Mouse (Mus musculus) right cerebral cortex, postnatal 25 days (tissue): Measurements from ENCODE around the gene Krt83.
"Not testable (repeated sequence)": the region's sequence is repeated elsewhere in the genome, so short reads cannot be mapped to it uniquely, and the experiment has no call there.

Experiments
- DNase-seq: peaks from one replicate; pipeline ENCODE4 v3.0.0; 2022

Gene Krt83

DNA sequence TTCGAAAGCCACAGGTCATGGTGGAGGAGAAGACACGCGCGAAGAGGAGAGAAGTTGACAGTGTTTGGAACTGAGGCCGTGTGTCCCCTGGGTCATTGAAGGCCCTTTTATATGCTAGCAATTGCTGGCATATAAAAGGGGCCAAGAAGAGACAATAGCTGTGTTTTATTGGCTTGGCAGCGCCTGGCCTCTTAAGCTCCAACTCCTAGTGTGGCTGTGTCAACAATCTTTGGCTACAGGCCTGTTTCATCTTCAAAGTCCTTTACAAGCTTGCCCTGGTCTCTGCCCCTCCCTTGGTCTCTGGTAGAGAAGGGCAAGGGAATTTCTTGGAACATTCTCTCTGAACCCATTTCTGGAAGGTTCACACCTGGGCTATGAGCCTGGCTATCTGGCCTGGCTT is at the start of gene Krt83:
TSS of gene Krt83 (minus strand) at position 82 of the 400 bp plus-strand sequence.
- DNase-seq, result no peak

DNA sequence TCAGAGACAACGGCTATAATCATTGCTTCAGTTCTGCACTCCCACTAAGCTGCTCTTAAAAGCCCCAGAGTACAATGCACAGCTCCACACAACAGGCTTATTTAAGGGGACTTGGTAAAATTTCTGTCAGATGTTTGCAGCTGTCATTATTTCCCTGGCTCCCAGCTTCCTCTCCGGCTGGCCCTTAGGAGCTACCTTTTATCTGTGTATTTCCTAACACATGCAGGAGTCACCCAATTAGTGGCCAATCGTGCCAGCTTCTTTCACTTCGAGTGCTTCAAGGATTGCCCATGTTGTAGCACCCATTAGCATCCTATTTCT is 47.2 kb upstream of the Krt83 start:
- DNase-seq, result no peak

DNA sequence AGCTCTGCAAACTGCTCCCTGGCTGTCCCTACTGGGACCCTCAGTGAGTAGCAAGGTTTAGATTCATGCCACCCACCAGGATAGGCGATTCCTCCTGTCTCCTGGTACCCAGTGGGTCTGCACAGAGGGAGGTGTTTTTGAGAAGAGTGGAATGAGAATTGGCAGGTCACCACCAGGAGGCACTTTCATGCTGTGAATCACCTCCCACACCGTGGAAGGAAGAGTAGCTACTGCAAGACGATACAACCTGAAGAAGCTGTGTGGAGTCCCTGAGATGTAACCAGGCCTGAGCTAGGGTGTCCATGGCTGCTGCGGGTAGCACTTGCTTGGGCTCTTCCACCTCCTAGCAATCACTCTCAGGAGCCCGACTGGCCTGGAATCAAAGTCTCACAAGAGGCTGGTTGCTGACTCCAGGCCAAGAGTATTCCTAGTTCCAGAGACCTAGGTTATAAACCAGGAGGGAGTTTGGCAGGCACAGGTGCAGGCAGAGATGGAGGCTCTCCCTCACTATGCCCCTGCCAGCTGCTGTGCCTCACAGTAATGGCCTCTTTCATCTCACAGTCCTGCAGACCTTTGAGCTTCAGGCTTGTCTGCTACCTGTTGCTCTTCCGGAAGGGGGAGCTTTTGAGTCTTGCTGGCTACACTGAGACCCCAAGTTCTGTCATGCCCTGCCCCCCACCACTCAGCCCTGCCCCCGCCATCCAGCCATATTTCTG is 46.7 kb upstream of the Krt83 start:
- DNase-seq, result no peak

DNA sequence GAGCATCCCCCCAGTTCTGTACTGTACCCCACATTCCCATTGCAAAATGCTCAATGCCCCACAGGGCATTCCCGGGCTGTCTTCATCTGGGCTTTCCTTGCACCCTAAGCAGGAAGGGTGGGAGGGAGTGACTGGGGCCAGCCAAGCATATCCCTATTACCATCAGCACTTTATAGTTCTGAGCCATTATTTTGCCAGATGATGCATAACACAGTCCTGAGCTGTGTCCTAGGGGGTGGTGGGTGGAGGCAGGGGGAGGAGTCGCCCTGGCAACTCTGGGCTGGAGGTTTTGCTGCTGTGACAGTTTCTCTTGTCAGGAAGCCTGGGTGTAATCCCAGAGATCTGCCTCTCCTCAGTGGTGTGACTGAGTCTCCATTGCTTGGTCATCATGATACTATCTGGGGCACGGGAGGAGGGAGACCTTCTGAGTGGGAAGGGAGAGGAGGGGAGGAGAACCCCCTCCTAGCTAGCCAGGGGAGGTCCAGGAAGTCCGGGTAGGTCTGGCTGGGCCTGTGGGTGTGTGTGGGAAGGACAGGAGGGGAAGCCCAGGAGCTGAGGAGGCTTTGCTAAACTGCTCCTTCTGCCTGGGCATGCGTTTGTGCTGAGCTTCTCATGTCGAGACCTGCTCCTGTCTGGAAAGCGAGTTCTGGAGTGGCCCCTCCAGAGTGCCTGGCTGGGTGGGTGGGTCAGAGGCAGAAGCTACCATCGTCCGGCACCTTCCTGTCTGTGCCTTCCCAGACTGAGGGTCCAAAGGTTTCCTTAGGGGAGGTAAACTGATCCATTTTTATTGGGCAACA is 44.9 kb upstream of the Krt83 start:
- no peak for DNase-seq

DNA sequence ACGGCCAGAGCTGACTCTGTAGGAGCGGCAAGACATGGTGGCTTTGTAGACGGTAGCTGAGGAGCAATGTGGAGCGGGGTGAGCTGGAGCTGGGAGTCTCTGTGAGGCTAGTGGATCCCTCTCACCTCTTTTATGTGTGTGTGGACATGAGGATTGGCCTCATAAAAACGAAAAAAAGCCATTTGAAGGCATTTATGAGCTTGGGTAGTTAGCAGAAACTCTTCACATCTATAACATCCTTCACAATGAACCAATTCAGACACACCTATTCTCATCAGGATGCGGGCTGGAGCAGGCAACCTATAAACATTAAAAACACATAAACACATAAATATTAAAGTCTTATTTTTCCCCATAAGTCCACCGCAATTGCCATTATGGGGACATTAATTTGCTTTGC is 41.4 kb upstream of the Krt83 start, which contains the start of gene Krt84:
TSS of gene Krt84 (minus strand) at position 101 of the 400 bp plus-strand sequence.
- no peak for DNase-seq

DNA sequence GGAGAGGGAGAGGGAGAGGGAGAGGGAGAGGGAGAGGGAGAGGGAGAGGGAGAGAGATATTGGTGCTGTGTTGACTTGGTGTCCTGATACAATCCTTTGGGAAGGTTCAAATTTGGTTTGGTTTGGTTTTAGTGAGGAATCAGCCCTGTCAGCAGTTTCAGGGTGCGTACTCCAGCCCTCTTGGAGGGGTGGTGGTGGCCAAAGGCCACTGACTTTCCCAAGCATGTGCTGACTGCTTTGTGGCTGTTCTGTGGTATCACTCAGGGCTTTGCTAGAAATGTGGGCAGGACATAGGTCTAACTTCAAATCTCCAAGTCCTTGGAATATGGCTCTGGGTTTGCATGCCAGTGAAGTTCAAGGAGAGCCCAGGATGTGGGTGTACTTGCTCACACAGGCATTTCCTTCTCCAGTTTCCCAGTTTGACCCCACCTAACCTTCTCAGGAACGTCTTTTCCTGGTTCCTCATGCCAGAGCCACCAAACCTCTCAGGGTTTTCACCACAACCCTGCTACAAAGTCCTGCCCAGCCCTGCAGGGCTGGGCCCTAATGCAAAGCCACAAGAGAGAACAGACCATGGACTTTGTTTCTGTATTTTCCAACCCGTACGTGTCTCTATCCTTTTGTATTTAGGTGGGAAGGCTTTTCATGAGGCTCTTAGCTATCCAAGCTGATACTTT is 31.4 kb upstream of the Krt83 start:
- no peak for DNase-seq

DNA sequence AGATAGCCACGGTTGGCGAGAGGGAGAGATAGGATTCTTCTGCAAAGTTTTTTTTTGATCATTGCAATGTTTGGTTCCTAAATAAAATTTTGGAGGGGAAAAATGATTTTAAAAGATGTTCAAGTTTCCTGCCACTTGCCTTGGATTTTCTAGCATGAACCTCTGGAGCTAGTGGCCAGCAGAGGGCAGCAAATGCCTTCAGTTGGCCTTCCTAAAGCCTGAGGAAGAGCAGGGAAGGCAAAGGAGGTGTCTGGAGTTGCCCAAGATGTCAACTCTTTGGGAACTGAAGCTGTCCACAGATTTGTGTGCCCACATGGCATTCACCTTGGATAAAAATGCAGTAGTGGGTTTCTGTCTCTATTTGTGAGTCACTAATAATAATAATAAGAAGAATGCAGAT is 28.5 kb upstream of the Krt83 start:
- peak; percentile 54 for DNase-seq

DNA sequence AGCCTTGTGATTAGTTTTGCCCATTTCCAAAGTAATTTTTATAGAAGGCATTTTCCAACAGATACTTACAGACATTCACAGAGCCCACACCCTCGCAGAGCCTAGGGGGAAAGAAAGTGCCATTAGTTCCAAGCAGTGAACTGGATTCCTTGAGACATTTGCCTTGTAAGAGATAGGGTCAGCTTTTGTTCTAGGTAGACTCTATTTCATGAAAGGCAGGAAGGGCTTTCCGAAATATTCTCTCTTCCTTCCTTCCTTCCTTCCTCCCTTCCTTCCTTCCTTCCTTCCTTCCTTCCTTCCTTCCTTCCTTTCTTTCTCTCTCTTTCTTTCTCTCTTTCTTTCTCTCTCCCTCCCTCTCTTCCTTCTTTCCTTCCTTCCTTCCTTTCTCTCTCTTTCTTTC is 25.8 kb upstream of the Krt83 start, which contains the start of gene Gm49425:
TSS of gene Gm49425 (minus strand) at position 101 of the 400 bp plus-strand sequence.
- not testable (repeated sequence) for DNase-seq

DNA sequence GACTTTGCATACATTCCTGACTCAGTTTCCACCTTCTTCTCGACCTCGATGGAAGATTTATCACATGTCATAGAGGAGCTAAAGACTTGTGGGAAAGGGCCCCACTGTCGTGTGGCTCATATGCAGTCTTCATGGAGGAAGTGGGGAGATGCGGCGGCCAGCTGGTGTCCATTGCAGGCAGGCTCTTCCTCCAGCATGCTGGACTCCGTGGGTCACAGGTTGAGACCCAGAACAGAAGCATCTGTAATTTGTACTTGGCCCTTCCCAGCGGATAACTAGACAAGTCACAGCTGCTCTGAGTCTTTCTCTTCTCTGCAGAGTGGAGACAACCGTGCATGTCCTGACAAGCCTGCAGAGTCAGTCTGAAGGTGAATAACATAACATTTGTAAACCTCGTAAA is 16.9 kb upstream of the Krt83 start:
- no peak for DNase-seq

DNA sequence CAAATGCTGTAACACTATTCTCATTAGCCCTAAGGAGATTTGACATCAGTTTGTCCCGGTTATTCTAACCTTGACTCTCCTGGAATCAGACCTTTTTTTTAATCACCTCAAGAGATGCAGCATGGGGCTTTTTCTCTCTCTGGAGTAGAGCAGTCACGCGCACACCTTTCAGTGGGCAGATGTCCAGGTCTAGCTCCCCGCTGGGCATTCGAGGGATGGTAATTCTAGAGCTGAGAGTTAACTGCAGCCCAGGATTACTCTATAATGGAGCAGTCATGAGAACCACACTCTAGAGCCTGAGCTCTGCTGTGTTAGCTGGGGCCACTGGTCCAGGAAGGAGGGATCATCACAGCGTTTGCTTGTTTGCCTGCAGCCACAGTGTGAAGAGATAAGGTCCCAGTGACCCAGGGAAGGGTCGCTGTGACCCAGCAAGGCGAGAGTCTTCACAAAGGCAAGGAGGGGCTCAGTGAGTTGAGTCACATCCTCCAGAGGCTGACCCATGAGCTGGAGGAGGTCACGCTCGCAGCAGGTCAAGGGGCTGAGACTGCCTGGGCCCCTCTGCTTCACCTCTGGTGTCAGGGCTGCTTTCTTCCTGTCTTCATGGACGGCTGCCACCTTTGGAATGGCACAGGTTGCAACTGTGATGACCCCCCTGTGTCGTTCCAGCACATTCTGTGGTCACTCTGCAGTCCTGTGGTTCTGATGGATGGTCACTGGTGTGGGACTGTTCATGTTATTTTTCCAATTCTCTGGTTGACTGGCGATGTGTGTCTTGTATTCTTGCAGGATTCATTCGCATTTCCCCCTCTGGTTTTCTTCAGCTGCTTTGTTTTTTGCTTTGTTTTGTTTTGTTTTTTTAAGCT is 15.8 kb upstream of the Krt83 start:
- no peak for DNase-seq

DNA sequence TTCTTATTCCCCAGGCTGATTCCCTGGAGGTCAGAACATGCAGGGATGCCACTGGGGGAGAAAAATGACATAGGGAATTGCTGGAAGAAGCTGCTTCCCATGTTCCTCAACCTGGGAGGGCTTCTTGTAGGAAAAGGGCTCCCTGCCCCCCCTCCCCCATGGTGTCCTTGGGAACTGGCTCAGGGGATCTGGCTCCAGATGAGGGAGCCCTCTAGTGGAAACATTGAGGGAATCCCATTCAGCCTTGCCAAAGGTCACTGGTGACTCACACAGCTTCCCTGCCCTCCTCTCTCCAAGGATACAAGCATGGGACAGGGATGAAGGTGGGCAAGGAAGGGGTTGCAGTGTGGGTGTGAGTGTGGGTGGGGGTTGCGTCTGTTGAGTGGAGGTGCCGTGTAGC is 5.9 kb upstream of the Krt83 start:
- no peak for DNase-seq

DNA sequence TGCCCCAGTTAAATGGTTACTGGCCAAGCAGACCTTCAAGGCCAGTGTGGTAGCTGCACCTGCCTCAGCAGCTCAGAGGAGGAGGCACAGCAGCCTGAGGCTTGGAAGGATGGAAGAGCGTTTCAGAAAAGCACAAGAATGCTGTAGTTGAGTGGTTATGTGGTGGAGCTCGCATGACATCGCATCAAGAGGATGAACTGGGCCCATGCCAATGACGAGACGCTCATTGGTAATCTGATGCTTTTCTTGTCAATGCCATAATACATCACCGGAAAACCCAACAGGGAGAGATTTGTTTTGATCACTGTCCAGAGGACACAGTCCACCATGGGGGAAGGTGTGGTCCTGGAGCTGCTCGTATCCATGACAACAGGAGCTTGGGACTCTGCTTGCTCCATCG is 4.0 kb upstream of the Krt83 start:
- DNase-seq, result no peak

DNA sequence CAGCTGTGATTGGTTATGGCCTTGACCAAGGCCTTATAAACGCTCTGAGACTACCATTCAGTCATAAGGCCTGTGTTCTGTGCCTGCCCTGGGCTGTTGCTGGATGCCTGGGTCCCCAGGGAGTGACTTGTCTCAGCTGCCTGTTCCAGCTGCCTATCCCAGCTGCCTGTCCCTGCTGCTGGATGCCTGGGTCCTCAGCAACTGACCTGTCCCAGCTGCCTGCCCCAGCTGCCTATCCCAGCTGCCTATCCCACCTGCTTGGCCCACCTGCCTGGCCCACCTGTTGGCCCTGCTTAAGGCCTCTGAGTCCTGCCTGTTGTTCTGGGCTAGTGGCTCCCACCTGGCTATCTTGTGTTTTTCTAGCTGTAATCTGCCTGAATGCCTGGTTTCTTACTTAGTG is 2.9 kb upstream of the Krt83 start:
- DNase-seq, result no peak

DNA sequence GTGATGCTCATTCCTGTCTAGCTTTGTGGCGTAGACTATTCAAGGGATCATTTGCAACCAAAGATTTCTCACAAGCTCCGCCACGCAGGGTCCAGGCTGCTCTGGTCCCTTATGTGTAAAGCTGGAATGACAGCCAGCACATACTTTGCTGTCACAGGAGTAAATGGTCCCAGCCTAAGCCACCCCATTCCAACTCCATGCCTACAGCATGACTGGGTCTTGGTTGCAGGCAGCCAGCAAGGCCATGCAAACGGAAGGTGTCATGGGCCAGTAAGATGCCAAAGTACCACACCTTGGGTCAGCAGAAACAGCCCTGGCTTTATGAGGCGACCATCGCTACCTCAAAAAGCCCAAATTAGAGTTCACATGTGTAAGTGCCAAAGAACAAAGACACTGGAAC is 2.4 kb upstream of the Krt83 start:
- no peak for DNase-seq

DNA sequence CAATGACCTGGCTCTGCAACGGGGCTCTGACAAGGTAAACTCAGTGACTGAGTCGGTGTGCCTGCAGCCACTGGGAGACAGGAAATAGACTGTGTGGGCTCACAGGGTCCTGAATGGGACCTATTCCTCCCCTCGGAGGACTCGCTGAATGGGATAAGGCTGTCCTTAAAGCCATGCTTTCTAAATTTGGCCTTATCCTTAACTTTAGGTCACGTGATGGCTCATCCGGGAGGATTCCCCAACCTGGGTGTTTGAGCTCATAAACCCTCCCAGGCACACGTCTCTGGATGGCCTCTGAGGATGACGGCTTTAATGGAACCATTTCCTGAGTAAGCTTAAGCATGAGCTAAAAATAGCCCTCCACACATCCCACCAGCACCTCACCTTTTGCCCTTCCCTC is 1.4 kb upstream of the Krt83 start:
- DNase-seq, result no peak

DNA sequence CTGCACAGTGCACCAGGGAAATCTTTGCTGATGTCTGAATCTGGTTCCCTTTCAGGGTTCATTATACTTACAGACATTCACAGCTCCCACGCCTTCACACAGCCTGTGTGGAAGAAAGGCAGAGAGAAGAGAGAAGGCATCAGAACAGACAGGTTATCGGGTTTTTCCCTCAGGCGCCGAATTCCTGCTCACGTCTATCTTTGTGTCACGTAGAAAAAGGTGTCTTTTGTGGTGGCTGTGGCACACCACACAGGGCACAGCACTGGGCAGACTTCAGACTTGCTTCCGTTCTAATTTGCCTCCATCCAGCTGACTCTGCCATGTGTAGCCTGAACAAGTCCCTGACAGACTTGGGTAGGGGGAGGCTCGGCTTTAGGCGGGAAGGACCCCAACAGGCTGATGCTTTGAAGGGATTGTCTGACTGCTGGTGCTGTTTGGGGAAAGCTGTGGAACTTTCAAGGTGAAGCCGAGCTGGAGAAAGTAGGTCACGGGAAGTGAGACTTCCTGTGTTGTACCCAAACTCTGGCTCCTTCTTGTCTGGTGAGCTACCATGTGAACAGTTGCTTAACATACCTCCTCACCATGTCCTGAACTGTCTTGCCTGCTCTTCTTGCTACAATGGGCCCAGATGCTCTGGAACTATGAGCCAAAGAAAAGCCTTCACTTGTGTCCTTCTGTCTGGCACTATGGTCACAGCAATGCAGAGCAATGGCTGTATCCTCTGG is 5.2 kb downstream of the Krt83 start:
- DNase-seq, result peak; percentile 15

DNA sequence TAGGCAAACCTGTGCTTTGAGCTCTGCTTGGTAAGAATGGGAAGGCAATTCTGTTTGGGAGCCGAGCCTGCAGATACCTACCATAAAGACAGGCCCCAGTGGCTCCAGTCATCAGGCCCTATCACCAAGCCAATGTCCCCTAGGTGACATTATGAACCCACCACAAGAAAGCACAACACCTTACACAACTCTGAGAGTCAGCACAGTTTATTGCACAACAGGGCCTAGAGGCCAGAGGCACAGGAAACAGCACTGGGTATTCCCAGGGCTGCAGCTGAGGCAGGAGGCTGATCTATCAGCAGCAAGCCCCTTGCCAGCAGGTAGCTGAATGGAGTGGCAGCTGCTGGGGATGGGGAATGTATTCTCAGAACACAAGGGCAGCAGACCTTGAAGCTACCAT is 6.4 kb downstream of the Krt83 start:
- DNase-seq, result no peak

DNA sequence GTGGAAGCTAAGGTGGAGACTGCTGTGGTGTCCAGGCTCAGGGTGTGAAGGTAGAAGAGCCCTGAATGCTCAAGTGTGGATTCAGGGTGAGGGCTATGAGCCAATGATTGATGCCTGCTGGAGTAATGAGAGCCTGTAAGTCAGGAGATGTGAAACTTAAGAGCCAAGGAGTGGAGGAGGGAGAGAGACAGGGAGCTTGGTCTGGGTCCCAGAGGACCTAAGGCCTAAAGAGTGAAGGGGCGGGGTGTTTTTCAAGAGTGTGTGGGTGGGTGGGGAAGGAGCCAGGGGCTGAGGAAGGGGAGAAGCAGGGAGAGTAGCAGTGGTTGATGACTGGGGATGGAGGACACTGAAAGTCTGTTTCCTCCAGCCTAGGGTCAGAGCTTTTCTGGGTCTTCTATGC is 7.7 kb downstream of the Krt83 start:
- DNase-seq, result no peak

DNA sequence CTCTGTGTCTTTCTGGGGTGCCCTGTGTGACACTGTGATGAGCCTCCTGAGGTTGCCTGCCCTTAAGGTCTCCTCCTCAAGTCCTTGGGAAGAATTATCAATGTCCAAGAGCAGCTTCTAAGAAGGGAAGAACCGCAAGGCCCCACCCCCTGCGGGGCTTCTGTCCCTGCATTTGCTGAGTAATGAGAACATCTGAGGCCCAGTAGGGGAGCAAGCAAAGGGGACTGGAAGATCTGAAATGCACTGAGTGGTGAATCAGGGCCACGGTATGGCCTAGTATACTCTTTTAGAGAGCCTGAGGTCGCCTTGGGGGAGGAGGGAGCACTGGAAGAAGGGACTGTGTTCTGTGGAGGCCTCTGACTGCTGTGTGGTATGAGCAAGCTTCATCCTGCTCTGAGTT is 9.3 kb downstream of the Krt83 start:
- DNase-seq, result no peak

DNA sequence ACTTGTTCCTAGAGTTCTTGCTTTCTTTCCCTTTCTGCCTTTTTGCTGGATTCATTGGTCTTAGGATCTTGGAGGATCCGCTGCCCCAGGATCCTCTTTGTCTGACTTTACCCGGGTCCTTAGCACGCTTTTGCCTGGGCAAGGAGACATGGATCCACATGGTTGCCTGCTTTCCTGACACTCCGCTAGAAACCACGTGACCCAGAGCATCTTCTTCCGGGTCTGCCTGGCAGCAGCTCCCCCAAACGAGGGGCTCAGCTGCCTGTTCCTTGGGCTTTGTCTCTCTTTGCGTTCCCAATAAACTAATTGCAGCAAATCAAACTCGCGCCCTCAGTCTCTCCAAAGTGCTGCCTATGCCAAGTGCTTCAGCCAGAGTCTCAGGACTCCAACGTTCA is 11.6 kb downstream of the Krt83 start:
- DNase-seq, result no peak

DNA sequence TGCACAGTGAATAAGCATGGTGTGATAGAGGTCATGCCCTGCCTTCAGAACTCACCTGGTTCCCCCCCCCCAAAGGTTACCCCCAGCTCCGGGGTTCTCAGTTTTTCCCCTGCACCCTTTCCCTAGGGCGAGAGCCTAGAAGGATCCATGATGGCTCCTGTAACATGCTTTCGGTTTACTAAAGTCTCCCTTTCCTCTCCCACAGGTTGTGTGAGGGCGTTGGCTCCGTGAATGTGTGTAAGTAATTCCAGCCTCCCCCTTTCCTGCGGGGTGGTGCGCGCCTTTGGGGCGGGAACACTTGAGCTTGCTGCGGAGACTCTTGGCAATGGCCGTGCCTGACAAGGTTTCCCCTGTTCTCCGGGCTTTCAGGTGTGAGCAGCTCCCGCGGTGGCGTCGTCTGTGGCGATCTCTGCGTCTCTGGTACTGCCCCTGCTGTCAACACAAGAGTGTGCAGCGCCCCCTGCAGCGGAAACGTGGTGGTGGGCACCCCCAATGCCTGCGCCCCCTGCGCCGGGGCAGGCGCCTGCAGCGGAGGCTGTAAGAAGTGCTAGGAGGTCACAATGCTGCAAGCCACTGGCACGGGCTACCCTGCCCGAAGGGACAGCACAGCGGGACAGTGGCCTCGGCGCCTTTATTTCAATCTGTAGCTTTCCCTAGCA is 12.2 kb downstream of the Krt83 start:
- DNase-seq, result peak; percentile 37
